Mouse (Mus musculus) embryonic fibroblast, embryonic 13.5 days (primary cell): ENCODE results near the gene Rpa3. TPM values are rescaled to one million over a fixed set of nuclear protein-coding genes. Genes with fewer than 3 reads are reported as not detected.

Experiments used
- H3K27ac ChIP-seq: 2 replicates; pipeline ENCODE4 v1.5.1; 2012; ENCODE audit warnings: low read length, control low read depth, inconsistent platforms; ENCODE audit not compliant: insufficient read depth
- H3K4me1 ChIP-seq: 2 replicates; pipeline ENCODE4 v1.6.1; 2011; ENCODE audit warnings: low read length; ENCODE audit not compliant: control insufficient read depth, insufficient read depth
- H3K4me3 ChIP-seq: 2 replicates; pipeline ENCODE4 v1.5.1; 2011; ENCODE audit warnings: mild to moderate bottlenecking, control low read depth, low read length; ENCODE audit not compliant: insufficient read depth
- CTCF ChIP-seq: IDR thresholded peaks from 2 replicates; pipeline ENCODE4 v1.5.1; 2011; ENCODE audit warnings: mild to moderate bottlenecking, control low read depth, low read length, moderate library complexity, borderline replicate concordance; ENCODE audit not compliant: insufficient read depth
- POLR2A ChIP-seq: IDR thresholded peaks from 2 replicates; pipeline ENCODE4 v1.6.1; 2011; ENCODE audit warnings: low read depth, mild to moderate bottlenecking, control low read depth, low read length, moderate library complexity
- polyA plus RNA-seq: library from polyadenylated mRNA; stranded (reverse); fragments of >200 nt; gene quantifications from 2 replicates; pipeline ENCODE4 v1.2.4, GENCODE M21; 2011; ENCODE audit warnings: low read depth; ENCODE audit not compliant: missing spikeins, insufficient read length

Rpa3 gene
- polyA plus RNA-seq, 1 experiment, result 77.1 TPM

DNA sequence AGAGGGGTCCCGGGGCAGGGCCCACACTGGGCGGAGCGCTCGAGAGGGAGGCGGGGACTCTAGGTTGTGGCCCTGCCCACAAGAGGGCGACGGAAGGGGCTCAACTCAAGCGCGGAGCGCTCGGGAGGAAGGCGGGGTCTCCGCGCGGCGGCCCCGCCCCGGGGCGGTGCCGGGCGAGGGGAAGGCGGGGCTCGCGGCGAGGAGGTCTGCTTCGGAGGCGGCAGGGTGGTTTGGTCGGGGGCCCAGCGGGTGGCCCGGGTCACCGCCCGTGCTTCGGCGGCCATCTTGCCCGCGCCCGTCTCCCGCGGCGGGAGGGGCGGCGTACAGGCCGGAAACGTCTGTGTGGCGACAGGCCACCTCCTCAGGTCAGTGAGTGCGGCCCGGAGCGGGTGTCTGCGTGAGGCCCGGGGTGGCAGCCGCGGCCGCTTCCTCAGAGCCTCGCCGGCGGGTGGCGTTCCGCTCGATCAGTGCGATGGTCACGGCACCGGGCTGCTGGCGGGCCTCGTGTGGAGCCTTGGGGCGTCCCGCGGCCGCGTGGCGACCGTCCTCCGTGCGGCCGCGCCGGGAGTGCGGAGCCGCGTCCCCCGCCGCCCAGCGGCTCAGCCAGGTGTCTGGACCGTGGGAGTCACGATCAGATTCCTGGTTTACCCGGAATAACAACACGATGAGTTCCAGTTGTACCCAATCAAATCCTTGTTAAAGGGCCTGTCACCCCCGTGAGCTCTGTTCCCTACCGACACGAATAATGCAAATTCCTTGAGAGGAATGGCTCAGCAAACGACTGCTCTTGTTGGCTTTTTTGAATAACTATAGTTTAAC, 49.7 kb downstream of the Rpa3 start, which contains the start of gene Mios:
Gene Mios (plus strand): TSS at position 176 of the 819 bp plus-strand sequence.
- Histone ChIP-seq H3K4me3 (peak within 1 kb of the TSS; percentile 88), H3K4me1 (no peaks in the 10 kb centered on the region), H3K27ac (peak within 1 kb of the TSS; percentile 58; the same call in 1 of the 2 replicates)
- TF ChIP-seq CTCF (no peak), POLR2A (peak; percentile 61)

Other genes starting within 250 kb of the Rpa3 start
- 1.5 and 1.6 TPM in 2 replicates for gene Col28a1, start 66.6 kb downstream of the Rpa3 start, polyA plus RNA-seq
- gene Mios, start 50.0 kb downstream of the Rpa3 start, polyA plus RNA-seq, result 20.2 and 23.8 TPM in 2 replicates
- gene Umad1, start 115 bp upstream of the Rpa3 start, polyA plus RNA-seq, result 8.8 and 10.0 TPM in 2 replicates
- 5.1 and 5.4 TPM in 2 replicates for gene Gm45062, start 277 bp upstream of the Rpa3 start, polyA plus RNA-seq